Mouse (Mus musculus) midbrain, embryonic 13.5 days (tissue): ENCODE results near the gene Fsd1. TPM values are rescaled to one million over a fixed set of nuclear protein-coding genes. Genes with fewer than 3 reads are reported as not detected.

Experiments
- ATAC-seq: fragments of 200-750 bp; cut with Nextera tagmentation; 2 replicates; pipeline ENCODE4 v1.8.0; 2017; ENCODE audit warnings: mild to moderate bottlenecking, moderate TSS enrichment, moderate library complexity
- H3K27ac ChIP-seq: fragments of 300-500 bp; sonication (generic); 2 replicates; pipeline ENCODE4 v1.5.1; 2015; ENCODE audit warnings: inconsistent platforms, mild to moderate bottlenecking, moderate library complexity
- H3K27me3 ChIP-seq: fragments of 300-500 bp; sonication (generic); 2 replicates; pipeline ENCODE4 v1.6.1; 2015; ENCODE audit warnings: mild to moderate bottlenecking, inconsistent platforms
- H3K36me3 ChIP-seq: fragments of 300-500 bp; sonication (generic); 2 replicates; pipeline ENCODE4 v1.6.1; 2015; ENCODE audit warnings: mild to moderate bottlenecking, inconsistent platforms
- H3K4me1 ChIP-seq: fragments of 300-500 bp; sonication (generic); replicated peaks from 2 replicates; pipeline ENCODE4 v1.6.1; 2015; ENCODE audit warnings: inconsistent platforms
- H3K4me2 ChIP-seq: fragments of 300-500 bp; sonication (generic); replicated peaks from 2 replicates; pipeline ENCODE4 v1.6.1; 2015; ENCODE audit warnings: moderate library complexity, mild to moderate bottlenecking, inconsistent platforms
- H3K4me3 ChIP-seq: fragments of 300-500 bp; sonication (generic); replicated peaks from 2 replicates; pipeline ENCODE4 v1.5.1; 2015; ENCODE audit warnings: mild to moderate bottlenecking, inconsistent platforms
- H3K9ac ChIP-seq: fragments of 300-500 bp; sonication (generic); replicated peaks from 2 replicates; pipeline ENCODE4 v1.6.1; 2015; ENCODE audit warnings: mild to moderate bottlenecking, inconsistent platforms
- H3K9me3 ChIP-seq: fragments of 300-500 bp; sonication (generic); 2 replicates; pipeline ENCODE4 v1.6.1; 2016; ENCODE audit warnings: mild to moderate bottlenecking, inconsistent platforms
- WGBS: fragments of 180-500 bp; shearing (Covaris S2); methylation state at CpG from one replicate; pipeline ENCODE4 v1.1.7; 2015; 5-methylcytosine and 5-hydroxymethylcytosine counted together
- polyA plus RNA-seq: library from polyadenylated mRNA; unstranded; fragments of >200 nt; fragmentation: Nextera tagmentation; extraction: Ambion mirVana; gene quantifications from 2 replicates; pipeline ENCODE4 v1.2.1, GENCODE M21; 2015

Fsd1 gene
- polyA plus RNA-seq, 1 experiment from 2014 or later = 135 TPM

DNA sequence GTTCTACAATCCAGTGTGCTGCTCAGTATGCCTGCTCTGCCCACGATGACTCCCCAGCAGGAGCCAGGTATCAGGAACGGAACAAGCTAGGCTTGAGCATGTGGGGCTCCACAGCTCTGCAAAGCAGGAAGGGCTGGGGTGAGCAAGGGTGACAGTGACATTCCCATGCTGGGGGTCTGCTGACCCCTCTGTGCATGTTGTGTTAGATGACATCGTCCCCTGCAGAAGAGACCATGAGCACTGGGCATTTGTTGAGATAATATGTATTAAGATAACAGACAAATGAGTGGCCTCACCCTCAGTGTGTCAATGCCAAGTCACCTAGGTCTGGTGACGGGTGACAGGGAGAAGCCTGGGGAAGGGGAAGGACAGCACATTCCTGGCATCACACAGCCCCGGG lies 38.6 kb downstream of the Fsd1 start:
- H3K9me3 ChIP-seq = no peaks in the 10 kb centered on the region
- WGBS = 87% methylated on average over 5 of the region's 5 CpGs
- no peak overlapping the region for H3K27ac ChIP-seq
- peaks cover 35% of the 10 kb centered on the region for H3K36me3 ChIP-seq
- no peak overlapping the region for H3K4me3 ChIP-seq
- no peak overlapping the region for H3K9ac ChIP-seq
- no peak for ATAC-seq
- H3K27me3 ChIP-seq = no peaks in the 10 kb centered on the region
- H3K4me1 ChIP-seq = peaks cover 34% of the 10 kb centered on the region
- no peak overlapping the region for H3K4me2 ChIP-seq

DNA sequence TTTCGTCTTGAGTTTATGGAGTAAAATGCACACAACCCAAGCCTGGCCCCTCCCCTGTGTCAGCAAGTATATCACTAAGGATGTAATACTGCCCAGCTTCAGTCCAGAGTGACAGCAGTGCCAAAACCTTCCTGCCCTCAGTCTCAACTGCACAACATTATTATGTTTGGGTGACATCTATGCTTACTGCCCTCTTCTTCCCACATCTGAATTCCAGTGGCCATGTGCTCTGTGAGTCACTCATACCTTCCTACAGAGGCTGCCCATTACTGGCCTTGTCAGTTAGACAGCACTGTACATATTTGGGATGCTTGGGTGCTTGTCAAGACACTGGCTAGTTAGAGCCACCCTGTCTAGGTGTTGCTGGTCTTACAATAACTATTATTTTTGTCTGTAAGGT lies 40.0 kb downstream of the Fsd1 start:
- Histone ChIP-seq H3K27ac (no peak overlapping the region), H3K4me2 (no peak overlapping the region), H3K9me3 (no peaks in the 10 kb centered on the region), H3K27me3 (no peaks in the 10 kb centered on the region), H3K4me3 (no peak overlapping the region), H3K36me3 (peaks cover 42% of the 10 kb centered on the region), H3K4me1 (peaks cover 28% of the 10 kb centered on the region), H3K9ac (no peak overlapping the region)
- WGBS = 87% methylated on average over 1 of the region's 1 CpGs
- ATAC-seq = no peak

DNA sequence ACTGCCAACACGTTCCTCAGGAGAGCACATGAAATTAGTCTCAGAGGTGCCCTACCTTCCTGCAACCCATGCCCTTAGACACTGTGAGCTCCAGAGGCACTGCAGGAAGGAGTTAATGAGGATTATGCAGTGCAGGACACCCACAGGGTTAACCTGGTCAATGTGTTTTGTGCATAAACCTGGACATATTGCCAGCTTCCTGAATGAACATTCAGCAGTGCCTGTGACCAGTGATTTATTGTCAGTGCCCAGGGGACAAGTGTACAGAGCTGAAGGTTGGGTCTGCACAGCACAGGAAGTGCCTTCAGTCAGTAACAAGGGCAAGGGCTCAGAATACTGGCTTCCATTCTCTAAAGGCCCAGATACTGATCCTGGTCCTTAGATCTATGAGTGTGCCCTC lies 40.6 kb downstream of the Fsd1 start:
- H3K4me1 ChIP-seq = peaks cover 24% of the 10 kb centered on the region
- H3K4me3 ChIP-seq = no peak overlapping the region
- H3K9me3 ChIP-seq = no peaks in the 10 kb centered on the region
- no peak for ATAC-seq
- WGBS = 80% methylated on average over 1 of the region's 1 CpGs
- H3K4me2 ChIP-seq = no peak overlapping the region
- H3K27ac ChIP-seq = no peak overlapping the region
- peaks cover 42% of the 10 kb centered on the region for H3K36me3 ChIP-seq
- H3K27me3 ChIP-seq = no peaks in the 10 kb centered on the region
- no peak overlapping the region for H3K9ac ChIP-seq

DNA sequence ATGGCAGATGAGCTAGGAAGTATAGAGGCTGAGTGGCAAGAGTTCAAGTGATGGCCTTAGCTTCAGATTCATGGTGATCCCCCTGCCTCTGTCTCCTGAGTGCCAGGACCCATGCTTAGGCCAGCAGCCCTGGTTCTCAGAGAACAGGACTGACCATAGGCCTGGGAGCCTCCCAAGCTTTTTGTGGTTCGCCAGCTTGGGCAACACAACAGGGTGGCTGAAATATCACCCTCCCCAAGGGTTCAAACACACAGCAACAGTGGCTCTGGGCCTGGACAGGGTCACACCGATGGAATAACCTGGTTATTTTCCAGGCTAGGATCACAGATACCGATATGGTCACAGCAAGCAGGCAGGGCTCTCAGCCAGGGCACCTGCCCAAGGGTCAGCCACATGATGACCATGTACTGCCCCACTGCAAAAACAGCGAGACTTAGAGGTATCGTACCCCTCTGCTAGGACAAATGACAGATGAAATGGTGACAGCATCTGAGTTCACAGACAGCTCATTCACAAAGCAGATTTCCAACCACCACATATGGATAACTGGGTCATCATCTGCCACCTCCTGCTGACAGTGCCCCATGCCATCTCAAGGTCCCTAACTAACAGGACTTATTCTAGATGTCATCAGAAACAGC lies 41.6 kb downstream of the Fsd1 start:
- Histone ChIP-seq H3K4me2 (no peak overlapping the region), H3K4me3 (no peak overlapping the region), H3K4me1 (peaks cover 22% of the 10 kb centered on the region), H3K27ac (no peak overlapping the region), H3K9me3 (no peaks in the 10 kb centered on the region), H3K27me3 (no peaks in the 10 kb centered on the region), H3K9ac (no peak overlapping the region), H3K36me3 (peaks cover 49% of the 10 kb centered on the region)
- no peak for ATAC-seq
- 92% methylated on average over 5 of the region's 5 CpGs for WGBS

DNA sequence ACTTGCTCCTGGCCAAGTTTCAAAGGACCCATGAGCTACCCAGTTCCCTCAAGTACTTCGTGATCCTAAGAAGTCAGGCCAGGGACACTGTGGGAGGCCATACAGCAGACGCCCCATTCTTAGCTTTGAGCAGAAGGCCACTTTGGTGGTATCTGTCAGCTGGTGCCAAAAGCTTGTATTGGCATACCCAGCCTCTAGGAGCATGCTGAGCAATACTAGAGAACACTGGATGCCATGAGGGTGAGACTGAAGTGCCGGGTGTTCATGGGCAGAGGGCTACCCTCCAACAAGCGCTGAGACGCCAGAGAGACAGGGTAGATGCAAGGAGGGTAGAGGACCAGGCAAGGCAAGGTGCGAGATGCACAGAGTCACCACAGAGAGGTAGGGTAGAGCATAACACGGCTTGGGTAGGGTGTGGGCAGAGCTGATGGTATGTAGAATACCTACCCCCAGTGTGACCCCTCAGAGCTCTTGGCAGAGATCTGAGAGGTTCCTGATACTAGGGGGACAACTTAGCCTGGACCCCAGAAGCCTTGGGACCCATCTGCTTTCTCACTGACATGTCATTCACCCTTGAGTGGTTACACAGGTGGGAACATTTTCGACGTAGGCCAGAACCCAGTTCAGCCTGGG lies 44.0 kb downstream of the Fsd1 start:
- H3K36me3 ChIP-seq = peaks cover 58% of the 10 kb centered on the region
- 95% methylated on average over 9 of the region's 9 CpGs for WGBS
- no peak overlapping the region for H3K4me3 ChIP-seq
- no peak overlapping the region for H3K4me2 ChIP-seq
- no peaks in the 10 kb centered on the region for H3K27me3 ChIP-seq
- H3K4me1 ChIP-seq = peaks cover 40% of the 10 kb centered on the region
- H3K9me3 ChIP-seq = no peaks in the 10 kb centered on the region
- H3K9ac ChIP-seq = no peak overlapping the region
- H3K27ac ChIP-seq = no peak overlapping the region
- ATAC-seq = no peak

DNA sequence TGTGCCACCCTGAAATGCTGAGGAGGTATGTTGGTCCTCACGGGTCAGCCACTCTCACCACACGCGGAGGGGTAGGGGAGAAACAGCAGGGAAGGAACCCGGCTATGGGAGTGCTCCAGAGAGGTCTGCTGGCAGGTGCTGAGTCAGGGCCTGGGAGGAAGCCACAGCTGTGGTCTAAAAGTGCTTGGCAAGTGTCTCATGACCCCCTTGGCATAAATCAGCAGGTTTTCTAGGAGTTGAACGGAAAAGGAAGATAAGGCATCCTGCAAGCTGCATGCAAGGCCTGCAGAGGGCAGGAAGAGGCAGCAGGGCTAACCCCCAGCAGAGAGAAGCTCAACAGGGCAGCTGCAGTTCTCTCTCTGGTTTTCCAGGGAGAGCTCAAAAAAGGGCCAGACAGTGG lies 44.6 kb downstream of the Fsd1 start:
- Histone ChIP-seq H3K4me2 (no peak overlapping the region), H3K9ac (no peak overlapping the region), H3K27me3 (no peaks in the 10 kb centered on the region), H3K4me3 (no peak overlapping the region), H3K36me3 (peaks cover 57% of the 10 kb centered on the region), H3K27ac (no peak overlapping the region), H3K9me3 (no peaks in the 10 kb centered on the region), H3K4me1 (peaks cover 45% of the 10 kb centered on the region)
- 77% methylated on average over 5 of the region's 5 CpGs for WGBS
- ATAC-seq = no peak

DNA sequence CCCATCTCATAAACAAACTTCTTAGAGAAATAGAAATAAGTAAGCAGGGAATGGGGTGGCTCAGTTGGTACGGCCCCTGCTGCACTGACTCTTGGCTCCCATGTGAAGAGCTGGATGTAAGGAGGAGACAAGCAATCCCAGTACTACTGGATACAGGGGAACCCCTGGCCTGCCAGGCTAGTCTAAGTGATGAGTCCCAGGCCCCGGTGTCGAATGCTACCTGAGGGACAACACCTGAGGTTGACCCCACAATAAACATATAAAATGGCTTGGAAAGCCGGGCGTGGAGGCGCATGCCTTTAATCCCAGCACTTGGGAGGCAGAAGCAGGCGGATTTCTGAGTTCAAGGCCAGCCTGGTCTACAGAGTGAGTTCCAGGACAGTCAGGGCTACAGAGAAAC lies 45.1 kb downstream of the Fsd1 start:
- no peak for ATAC-seq
- H3K9ac ChIP-seq = no peak overlapping the region
- no peak overlapping the region for H3K4me3 ChIP-seq
- no peaks in the 10 kb centered on the region for H3K9me3 ChIP-seq
- no peaks in the 10 kb centered on the region for H3K27me3 ChIP-seq
- H3K36me3 ChIP-seq = peaks cover 57% of the 10 kb centered on the region
- no peak overlapping the region for H3K4me2 ChIP-seq
- H3K4me1 ChIP-seq = peaks cover 47% of the 10 kb centered on the region
- H3K27ac ChIP-seq = no peak overlapping the region
- 91% methylated on average over 7 of the region's 7 CpGs for WGBS

DNA sequence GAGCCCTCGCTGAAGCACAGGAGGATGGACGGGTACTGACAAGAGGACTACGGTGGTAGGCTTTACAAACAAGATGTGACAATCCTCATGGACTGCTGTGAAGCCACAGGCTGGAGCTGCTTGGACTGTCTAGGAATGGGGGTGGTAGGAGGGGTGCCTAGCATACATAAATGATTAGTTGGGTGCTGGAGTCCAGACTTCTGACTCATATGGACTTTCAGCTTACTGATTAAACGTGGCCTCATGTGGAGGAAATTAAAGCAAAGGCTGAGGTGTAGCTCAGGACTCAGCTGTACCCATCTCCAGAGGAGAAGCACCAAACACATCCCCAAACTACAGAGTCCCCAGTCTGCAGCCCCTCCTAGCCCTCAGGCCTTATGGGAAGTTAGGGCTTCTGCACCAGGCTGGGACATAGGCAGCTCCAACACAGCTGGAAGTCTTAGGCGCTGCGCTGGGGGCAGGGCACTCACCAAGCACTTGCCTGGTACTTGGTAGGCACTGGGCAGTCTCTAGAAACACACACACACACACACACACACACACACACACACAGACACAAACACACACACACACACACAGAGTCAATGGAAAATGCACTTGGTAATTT lies 45.9 kb downstream of the Fsd1 start:
- Histone ChIP-seq H3K9me3 (no peaks in the 10 kb centered on the region), H3K9ac (no peak overlapping the region), H3K4me3 (no peak overlapping the region), H3K27ac (no peak overlapping the region), H3K4me1 (peaks cover 49% of the 10 kb centered on the region), H3K4me2 (no peak overlapping the region), H3K27me3 (no peaks in the 10 kb centered on the region), H3K36me3 (peaks cover 53% of the 10 kb centered on the region)
- ATAC-seq = no peak
- 73% methylated on average over 6 of the region's 6 CpGs for WGBS

DNA sequence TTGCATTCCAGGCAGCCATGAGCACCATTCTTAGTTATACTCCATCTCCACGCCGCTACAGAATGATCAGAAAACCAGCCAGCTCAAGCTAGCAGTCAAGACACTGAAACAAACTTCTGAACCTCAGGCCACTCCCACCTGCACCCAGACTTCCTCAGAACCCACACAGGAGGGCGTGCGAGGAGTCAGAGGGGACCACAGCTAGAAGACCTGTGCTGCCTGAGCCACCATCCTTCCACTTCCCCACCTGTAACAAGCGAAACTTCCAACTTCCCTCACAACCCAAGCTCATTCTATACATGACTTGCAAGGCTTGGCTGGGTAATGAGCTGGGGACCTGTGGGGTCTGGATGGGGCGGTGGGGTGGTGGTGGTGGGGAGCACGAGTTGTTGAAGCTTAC lies 46.5 kb downstream of the Fsd1 start:
- WGBS = 80% methylated on average over 7 of the region's 7 CpGs
- Histone ChIP-seq H3K9me3 (no peaks in the 10 kb centered on the region), H3K27ac (no peak overlapping the region), H3K4me3 (no peak overlapping the region), H3K36me3 (peaks cover 53% of the 10 kb centered on the region), H3K4me2 (no peak overlapping the region), H3K4me1 (peaks cover 49% of the 10 kb centered on the region), H3K27me3 (no peaks in the 10 kb centered on the region), H3K9ac (no peak overlapping the region)
- ATAC-seq = no peak

DNA sequence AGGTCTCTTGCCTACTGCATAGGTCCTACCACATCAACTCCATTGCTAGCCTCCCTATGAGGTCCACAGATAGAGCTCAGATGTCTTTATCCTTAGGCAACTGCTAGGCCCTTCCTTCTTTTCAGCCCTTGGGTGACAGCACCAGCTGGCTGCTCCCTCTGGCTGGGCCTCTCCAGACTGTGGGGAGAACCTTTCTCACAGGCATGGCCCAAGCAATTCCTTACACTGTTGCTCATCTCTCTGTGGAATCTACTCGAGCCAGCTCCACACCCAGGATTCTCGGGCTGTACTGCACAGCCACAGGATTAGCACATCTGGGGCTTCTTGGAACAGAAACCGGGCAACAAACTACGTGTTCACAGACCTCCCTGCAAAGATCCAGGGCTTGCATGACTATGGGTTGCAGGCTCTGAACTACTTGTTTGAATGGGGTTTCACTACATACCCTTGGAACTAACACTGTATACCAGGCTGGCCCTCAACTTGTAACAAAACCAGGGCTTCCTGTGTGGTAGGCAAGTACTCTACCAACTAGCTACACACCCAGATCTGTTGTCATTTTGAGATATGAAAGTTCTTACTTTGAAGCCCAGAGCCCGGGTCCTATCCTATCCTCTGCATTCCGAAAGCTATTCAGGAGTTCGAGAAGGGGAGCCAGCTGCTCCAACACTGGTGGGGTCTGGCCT lies 47.9 kb downstream of the Fsd1 start:
- peaks cover 49% of the 10 kb centered on the region for H3K4me1 ChIP-seq
- ATAC-seq = no peak
- H3K9ac ChIP-seq = peak overlapping the region; percentile 90; the same call in 1 of the 2 replicates
- H3K27ac ChIP-seq = no peak overlapping the region
- no peak overlapping the region for H3K4me2 ChIP-seq
- 92% methylated on average over 7 of the region's 7 CpGs for WGBS
- peaks cover 44% of the 10 kb centered on the region for H3K36me3 ChIP-seq
- H3K4me3 ChIP-seq = no peak overlapping the region
- H3K27me3 ChIP-seq = no peaks in the 10 kb centered on the region
- no peaks in the 10 kb centered on the region for H3K9me3 ChIP-seq

DNA sequence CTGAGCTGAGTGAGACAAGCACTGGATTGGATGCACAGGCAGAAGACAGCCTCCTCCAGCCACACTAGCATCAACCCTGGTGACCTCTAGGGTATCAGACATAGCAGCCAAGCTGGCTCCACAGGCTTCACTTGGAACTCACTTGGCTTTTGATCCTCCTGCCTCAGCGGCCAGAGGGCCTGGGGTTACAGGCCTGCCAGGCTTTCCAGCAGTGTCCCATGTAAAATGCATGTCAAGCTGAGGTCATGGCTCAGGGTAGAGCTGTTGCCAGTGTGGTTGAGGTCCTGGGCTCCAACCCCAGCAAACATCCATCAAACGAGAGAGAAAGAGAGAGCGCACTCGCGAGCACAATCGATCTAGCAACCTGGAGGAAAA lies 48.4 kb downstream of the Fsd1 start:
- H3K36me3 ChIP-seq = peaks cover 39% of the 10 kb centered on the region
- H3K9ac ChIP-seq = peak overlapping the region; percentile 90; the same call in 1 of the 2 replicates
- ATAC-seq = no peak
- 95% methylated on average over 6 of the region's 6 CpGs for WGBS
- H3K4me1 ChIP-seq = peaks cover 49% of the 10 kb centered on the region
- no peak overlapping the region for H3K27ac ChIP-seq
- peak overlapping the region; percentile 68 for H3K4me2 ChIP-seq
- no peaks in the 10 kb centered on the region for H3K9me3 ChIP-seq
- H3K4me3 ChIP-seq = no peak overlapping the region; the same call in 1 of the 2 replicates
- no peaks in the 10 kb centered on the region for H3K27me3 ChIP-seq

DNA sequence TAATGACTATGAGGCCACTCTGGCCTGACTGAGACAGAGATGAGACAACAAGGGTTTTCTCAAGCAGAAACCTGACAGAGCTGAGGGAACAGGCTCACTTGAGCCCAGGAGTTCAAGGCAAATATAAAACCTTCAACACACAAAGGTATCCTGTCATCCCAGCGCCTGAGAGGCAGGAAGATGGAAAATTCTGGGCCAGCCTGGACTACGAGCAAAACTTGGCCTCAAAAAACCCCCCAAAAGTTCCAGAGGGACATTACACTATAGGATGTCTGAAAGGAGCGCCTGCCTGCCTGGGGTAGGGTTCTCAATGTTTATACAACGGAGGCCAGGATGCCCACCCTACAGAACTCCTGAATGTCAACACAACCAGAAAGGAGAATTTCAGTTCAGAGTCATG lies 48.9 kb downstream of the Fsd1 start:
- Histone ChIP-seq H3K4me2 (peak overlapping the region; percentile 68), H3K4me1 (peaks cover 49% of the 10 kb centered on the region), H3K27ac (no peak overlapping the region), H3K27me3 (no peaks in the 10 kb centered on the region), H3K9me3 (no peaks in the 10 kb centered on the region), H3K4me3 (peak overlapping the region; percentile 88), H3K36me3 (peaks cover 36% of the 10 kb centered on the region), H3K9ac (peak overlapping the region; percentile 90)
- ATAC-seq = no peak
- WGBS = 93% methylated on average over 4 of the region's 4 CpGs
